Mouse (Mus musculus) gonadal fat pad, adult 2 months (tissue): Measurements from ENCODE around the gene Klhdc10. TPM values are rescaled to one million over a fixed set of nuclear protein-coding genes. Genes with fewer than 3 reads are reported as not detected.
"Not testable (repeated sequence)": the region's sequence is repeated elsewhere in the genome, so short reads cannot be mapped to it uniquely, and the experiment has no call there.

Source experiments
- DNase-seq: peaks from one replicate; pipeline ENCODE4 v3.0.0-alpha.2; 2012; ENCODE audit warnings: low read depth
- polyA plus RNA-seq: library from polyadenylated mRNA; depleted of rRNA; stranded (reverse); fragments of >200 nt; gene quantifications from 2 replicates; pipeline ENCODE4 v1.2.3, GENCODE M21; 2012; rRNA removed

The Klhdc10 gene
- polyA plus RNA-seq: 28.4 and 34.6 TPM in 2 replicates

DNA sequence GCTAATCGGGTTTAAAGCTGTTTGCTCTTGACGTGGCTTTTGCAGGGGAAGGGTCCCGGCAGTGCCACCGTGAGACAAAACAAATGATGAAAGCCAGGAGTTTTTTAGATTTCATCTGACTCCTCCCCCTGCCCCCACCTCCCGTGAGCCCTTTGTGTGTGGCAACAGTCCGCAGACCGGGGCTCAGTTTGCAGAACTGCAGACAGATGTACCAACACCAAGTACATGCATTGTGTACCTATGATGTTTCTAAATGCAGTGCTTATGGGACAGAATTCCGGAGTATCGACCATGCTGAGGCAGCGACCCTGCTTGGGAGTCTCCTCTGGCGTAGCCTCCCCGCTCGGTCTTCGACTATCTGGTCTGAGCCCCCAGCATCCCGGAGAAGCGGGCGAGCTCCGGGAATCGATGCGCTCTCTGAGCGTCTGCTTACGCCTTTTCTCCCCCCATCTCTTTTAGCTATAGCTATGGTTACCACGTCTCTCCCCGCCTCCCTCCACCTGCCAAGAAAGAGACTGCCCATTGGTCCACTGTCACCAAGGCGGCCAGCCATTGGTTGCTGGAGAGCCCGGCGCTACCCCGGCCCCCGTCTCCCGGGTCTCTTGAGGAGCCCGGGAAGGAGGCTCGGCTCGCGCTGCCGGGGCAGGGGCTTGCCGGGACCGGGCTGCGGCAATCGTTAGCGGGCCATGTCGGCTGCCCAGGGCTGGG, at the start of gene Klhdc10:
TSS of gene Klhdc10 (plus strand) at position 561 of the 708 bp plus-strand sequence.
- peak; percentile 71 for DNase-seq

DNA sequence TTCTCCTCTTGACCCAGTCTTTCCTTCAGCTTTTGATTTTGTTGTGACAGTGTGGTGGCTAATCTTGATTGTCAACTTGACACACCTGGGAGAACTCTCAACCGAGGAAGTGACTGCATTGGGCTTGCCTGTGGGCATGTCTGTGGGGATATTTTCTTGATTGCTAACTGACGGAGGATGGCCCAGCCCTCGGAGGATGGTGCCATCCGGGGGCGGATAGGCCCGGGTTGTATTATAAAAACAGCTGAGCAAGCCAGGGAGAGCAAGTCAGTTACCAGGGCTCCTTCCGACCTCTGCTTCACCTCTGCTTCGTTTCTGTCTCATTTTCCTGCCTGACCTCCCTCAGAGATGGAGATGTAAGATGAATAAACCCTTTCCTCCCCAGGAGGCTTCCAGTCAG, 48.9 kb upstream of the Klhdc10 start:
- no peak for DNase-seq

DNA sequence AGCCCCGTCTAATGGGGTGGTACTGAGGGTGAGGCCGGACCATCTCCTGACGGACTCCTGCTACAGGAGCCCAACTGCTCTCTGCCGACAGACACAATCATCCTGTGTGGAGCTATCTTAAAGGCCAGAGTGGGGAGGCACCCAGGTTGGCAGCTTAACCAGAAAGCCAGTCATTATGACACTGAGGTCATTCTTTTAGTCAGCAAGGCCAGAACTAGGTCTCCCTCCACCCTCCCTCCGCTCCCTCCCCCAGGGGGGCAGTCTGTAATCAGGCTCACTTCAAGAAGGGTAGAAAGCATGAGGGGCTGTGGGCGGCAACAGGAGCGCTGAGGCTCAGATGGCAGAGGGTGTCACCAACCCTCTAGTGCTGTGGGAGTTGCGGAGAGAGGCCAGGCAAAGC, 48.0 kb upstream of the Klhdc10 start:
- no peak for DNase-seq

DNA sequence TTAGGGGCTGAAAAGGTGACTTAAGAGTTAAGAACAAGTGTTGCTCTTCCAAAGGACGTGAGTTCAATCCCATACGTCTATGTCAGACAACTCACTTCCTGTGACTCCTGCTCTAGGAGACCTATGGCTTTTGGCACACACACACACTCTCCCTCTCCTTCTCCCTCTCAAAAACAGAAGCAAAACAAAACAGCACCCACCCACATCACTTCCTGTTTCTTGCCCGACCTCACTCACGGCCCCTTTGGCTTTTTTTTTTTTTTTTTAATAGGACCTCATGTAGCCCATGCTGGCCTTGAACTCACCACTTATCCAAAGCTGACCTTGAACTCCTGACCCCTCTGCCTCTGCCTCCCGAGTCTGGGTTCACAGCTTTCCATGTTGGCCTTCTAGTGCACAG, 46.9 kb upstream of the Klhdc10 start:
- no peak for DNase-seq

DNA sequence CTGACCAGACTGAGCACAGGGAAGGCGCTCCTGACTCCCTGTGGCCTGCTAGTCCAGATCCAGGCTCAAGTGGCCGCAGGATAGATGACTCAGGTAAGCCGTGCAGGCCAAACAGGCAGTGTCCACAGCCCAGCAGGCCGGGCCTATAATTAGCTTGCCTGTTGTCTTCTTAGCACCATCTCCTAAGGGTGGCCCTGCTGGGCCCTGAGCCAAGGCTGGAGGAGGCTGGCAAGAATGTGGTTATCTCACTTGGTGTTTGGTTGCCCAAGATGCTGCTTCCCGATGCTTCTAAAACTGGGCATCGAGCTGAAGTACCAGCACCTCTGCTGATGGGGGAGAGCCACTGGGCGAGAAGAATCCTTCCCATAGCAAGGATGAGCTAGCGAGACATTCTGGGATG, 46.0 kb upstream of the Klhdc10 start:
- DNase-seq: no peak

DNA sequence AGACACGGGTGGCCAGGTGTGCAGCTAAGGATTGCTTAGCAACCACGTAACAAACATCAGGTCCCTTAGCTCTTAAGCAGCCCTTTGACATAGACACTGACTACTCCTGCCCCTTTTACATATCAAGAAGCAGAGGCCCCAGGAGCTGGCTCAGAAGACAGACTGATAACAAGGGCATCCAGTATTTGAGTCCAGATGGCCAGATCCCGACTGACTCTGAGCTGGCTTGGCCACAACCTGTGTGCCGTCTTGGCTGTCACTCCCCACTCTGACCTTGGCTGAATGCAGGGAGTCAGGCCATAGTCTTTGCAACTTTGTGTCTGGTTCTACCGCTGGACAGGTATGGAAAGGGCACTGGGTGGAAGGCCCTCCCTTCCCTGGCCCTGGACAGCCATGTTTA, 45.5 kb upstream of the Klhdc10 start:
- no peak for DNase-seq

DNA sequence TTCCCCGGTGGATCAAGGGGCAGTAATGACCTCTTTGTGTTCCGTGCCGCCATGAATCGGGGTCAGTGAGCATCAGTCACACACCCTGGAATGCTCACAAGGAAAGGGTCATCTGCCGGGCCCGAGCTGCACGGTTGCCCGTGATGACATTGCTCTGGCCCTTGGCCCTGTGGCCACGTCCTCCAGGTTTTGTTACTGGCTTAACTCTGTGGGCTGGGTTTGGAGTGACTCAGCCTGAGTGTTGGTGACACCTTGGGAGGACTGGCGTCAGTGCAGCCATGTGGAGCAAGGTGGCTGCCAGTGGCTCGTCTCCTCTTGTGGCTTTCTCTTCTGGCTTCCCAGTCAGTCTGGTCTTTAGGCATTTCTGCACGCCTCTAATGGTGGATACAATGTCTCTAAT, 45.0 kb upstream of the Klhdc10 start:
- no peak for DNase-seq

DNA sequence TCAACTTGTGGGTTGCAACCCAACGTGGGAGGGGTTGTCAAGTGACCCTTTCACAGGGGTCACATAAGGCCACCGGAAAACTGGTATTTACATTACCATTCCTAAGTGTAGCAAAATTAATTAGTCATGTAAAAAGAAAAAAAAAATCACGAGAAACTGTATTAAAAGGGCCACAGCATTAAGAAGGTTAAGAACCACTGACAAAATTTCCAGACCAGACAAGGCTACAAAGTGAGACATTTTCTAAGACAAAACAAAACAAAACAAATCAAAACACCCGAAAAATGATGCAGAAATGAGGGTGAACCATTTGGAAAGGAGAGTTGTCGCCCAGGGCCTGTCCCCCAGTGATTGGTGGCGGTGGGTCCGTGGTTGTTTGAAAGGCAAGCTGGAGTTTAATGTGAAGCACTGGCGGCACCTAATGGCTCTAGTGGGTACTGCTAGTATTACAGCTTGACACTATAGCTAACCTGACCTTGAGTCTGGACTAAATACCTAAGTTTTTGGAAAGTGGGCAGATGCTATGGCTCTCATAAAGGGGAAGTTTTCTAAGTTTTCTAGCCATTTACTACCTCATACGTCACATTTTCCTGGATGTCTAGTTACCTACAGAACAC, 44.0 kb upstream of the Klhdc10 start:
- no peak for DNase-seq

DNA sequence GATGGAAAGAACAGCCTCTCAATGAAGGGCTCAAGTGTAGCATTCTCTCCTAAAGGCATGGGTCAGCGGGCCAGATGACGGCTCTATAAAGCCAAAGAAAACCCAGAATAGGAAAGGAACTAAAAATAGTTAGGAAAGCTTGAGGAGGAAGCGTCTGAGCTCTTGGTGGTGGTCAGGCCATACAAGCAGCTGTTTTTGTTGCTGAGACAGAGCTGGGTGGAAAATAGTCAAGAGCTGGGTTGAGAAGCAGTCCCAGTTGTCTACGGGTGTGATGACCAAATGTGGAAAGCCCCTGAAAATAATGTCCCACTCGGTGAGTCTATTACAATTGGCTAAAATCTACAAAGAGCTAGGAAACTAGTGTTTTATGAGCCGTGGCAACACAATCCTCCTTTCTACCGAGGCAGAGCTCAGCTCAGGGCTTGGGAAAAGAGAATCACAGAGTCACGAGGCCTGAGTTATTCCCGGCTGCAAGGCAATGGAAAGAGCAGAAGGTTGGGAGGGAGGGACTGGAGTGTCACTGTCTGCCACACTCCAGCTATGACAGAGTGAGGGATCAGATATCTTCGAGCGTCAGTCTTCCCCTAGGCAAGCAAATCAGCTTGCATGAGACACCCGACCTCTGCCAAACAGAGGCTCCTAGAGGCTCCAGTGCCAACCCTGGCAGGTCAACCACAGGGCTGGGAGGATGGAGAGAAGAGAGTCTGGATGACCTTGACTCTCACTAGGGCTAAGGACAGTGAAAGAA, 41.7 kb upstream of the Klhdc10 start:
- DNase-seq: no peak

DNA sequence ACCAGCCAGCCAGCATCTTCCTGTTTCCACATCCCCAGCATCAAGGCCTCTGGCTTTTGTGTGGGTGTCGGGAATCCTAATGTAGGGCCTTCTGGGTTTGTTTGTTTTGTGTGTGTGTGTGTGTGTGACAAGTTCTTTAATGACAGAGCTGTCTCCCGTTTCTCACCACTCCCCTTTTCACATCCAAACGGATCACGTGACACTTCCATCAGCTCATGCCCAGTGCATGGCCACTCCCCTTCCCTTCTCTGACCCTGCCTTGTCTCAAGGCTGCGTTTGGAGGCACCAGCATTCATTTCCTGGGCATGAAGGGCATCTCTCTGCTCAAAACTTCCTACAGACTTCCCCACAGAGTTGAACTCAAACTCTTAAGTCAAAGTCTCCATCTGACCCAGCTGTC, 37.9 kb upstream of the Klhdc10 start:
- no peak for DNase-seq

DNA sequence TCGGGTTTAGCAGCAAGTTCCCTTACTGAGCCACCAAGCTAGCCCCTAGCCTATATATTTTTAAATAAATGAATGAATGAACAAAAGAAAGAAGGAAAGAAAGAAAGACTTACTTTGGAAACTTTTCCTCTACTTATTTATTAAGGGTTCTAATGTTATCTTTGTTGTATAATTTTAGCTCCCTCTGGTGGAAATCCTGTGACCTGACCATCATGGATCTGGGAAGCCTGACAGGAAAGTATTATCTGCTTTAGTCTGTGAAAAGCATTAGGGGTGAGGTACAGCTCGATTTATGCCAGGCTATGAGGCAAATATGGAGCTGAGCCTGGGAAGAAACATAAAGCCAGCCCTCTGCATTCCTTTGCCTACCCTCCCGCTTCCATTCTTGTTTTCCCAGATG, 32.4 kb upstream of the Klhdc10 start:
- DNase-seq: no peak

DNA sequence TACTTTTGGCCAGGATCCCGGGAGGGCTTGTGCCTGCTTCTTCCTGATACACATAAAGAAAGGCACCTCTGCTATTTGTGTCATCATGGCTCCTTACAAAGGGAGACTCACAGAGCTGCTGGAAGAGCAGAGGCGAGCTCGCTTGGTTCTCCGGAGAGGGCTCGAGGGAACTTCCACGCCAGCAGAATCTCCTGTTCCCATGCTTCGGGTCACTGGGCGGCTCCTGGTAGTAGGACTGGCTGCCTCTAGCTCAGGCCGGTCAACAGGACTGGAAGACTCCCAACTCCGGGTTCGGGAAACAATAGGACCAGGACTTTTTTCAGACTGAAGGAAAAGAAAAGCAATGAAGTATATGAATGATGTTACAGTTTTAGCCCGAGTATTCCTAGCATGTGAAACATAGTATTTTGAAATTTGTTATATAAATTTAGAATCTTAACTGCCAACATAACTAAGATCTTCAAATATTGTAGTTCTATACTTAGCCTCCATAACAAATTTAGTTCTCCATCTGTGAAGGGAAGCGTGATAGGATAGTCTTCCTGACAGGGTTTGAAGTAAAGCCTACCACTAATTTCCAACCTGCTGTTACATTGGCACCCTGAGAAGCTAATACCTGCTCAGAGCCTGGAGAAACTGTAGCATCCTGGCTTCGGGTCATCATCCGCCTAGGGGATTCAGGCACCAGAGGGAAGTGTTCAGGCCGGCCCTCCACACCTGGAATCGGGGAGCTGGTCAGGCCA, 28.9 kb upstream of the Klhdc10 start:
- no peak for DNase-seq

DNA sequence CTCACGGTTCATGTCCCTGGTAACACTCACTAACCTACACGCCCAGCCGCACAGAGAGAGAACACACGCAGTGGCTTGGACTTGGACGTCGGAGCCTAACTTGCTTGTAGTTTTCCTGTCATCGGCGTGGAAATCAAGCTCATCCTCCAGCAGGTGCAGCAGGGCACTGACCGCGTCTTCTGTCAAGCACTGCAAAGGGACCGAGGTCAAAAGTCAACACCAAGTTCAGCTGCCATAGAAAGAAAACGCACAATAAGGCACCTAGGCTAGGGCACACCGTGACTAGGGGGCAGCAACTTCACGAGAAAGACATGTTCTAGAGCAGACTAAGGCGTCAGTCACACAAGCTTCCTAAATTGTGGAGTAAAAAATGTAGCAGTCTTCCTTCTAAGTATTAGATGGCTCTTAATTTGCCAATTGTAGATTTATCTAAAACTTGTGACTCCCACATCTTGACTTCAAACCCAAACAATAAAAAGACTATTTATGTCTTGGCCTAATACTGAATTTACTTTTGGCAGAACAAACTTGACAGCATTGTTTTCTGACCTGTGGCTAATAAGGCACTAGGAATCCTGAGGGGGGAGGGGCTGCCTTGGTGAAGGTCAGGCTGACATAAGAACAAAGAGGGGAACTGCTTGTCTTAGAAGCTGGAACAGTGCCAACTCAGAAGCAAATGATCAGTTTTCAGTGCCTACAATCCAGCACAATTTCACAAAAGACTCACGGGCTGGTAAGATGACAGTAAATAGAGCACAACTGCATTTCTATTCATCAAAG, 26.7 kb upstream of the Klhdc10 start:
- DNase-seq: no peak

DNA sequence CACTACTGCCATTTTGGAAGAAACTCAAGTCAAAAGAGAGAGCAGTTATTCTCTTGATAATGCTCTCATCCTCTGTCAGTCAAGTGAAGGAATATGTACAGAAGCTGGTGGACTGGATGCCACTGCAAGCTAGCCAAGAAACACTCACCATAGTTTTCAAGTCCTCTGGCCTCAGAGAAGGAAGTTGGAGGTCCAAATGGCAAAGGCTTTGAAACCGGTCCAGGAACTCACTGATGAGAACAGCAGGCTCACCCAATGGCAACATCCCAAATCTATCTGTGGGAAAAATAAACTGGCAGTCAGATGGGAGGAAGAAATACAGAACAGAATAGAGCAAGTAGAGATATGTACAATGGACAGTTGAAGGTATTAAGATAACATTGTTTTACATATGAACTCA, 25.9 kb upstream of the Klhdc10 start:
- no peak for DNase-seq

DNA sequence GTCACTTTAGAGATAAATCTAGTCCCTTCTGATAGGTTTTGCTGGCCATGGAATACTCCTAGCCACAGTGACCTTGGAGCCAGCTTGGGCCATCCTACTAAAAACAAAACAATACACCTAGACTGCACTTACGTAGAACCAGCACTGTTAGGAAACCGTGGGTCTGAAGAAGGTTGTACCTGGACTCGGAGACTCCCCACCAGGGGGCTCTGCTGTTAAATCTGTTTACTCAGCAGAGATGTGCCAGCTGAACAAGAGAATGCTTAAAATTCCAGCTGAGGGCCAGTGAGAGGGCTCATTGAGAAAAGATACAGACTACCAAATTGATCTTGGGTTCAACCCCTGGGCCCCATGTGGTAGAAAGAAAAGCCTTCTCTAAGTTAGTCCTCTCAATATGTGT, 20.6 kb upstream of the Klhdc10 start:
- DNase-seq: no peak

DNA sequence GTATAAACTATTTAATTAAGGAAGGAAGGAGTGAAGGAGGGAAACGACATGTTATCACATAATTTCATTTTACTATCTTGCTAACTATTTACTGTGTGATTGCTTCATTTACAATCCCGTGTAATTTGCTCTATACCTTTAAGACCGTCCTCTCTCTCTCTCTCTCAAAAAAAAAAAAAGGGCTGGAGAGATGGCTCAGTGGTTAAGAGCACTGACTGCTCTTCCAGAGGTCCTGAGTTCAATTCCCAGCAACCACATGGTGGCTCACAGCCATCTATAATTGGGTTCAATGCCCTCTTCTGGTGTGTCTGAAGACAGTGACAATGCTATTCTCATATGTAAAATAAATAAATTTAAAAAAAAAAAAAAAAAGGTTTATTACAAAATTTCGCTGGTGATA, 11.4 kb upstream of the Klhdc10 start:
- not testable (repeated sequence) for DNase-seq

DNA sequence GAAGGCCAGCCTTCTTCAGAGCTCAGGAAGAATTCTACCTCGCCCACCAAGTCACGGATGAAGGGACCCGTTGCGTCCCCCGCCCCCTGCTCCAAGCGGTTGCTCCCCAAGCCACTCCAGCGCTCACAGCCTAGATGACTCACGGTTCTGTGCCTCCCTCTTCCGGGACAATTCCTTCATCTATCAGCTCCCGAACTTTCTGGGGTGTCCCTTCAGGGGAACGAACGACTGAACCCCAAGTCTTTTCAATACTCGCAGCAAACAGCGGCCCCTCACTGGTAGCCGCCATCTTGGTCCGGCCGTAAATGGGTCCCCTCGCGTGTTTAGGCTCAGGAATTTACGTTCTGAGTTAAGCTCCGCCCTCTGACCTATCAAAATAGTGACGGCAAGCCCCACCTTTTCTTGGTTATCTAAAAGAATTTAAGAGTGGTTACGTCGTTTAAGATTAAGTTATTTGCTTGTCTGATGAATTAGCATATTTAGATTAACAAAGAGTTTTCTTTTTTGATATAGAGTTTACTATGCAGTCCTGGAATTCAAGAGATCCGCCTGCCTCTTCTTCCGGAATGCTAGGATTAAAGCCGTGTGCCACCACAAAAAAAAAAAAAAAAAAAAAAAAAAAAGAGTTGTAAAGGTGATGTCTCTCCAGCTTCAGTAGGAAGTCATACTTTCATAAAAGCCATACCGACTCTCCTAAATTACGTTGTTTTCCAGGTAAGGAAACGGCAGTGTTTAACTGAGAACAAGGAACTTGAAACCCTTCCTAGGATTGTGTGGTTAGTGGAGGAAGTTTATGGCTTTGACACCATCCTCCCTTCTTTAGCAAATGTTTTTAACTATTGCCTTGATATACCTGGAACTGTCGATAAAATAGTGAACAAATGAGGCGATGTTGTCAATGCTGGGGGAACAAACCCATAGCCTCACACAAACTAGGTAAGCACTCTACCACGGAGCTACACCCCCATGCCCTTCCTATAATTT, 10.7 kb upstream of the Klhdc10 start, which contains the start of gene Zc3hc1:
TSS of gene Zc3hc1 (minus strand) at position 315 of the 984 bp plus-strand sequence.
- no peak for DNase-seq

DNA sequence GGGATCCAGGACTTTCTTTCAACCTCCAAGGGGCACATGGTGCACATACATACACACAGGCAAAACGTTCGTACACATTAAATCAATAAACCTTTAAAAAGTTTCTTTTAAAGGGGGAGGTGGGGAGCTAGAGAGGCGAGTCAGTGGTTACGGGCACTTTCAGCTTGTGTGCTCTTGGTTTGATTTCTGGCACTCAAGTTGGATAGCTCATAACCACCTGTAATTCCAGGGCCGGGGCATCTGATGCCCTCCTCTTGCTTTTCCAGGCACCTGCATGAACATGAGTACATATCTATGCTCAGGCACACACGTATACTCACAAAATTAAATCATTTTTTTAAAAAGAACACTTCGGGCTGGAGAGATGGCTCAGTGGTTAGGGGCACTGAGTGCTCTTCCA, 9.7 kb upstream of the Klhdc10 start:
- DNase-seq: no peak

DNA sequence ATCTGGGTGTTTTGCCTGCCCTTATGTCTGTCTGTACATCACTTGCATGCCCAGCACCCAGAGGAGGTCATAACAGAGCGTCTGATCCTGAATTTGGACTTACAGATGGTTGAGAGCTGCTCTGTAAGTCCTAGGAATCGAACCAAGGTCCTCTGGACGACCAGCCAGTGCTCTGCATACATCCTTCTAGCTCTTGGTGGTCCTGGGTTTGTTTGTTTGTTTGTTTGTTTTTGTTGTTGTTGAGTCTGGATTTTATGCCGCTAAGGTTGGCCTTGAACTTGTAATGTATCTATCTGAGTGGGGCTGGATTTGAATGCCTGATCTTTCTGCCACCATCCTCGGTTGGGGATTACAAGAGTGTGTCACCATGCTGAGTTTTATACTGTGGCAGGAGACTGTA, 1.5 kb upstream of the Klhdc10 start:
- DNase-seq: no peak

DNA sequence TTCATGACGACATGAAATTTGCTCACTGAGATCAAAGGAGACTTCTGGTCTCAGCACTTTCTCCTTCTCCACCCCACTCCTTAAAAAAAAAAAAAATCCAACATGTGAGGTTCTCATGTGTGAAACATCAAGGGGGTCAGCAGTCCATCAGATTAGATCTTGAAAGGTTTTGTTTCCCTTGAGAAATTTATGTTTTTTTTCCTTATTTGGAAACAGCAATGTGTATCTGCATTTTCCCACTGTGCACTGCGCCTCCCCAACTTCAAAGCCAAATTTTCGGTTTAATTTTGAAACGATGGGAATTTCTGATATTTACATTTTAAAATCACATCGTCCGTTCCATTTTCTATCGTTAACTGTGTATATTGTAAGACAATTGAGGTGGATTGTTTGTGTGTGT, 952 bp upstream of the Klhdc10 start:
- no peak for DNase-seq
